Mouse (Mus musculus): ENCODE measurements at regions not wholly inside any gene's neighbourhood (a gene's known extent, or its start where the extent isn't known, plus 50 kb on each side); places are given as distances from the start of the nearest gene placed in this dataset.

- DNase-seq (ENCODE audit: extremely low spot score, low spot score), result no peak
These were observed 137.2 kb downstream of the Gm815 start for GRCm38 (mm10) chr19:27022917-27023316.

- no peak for DNase-seq (ENCODE audit: extremely low spot score, low spot score)
These were observed 143.2 kb downstream of the Gm815 start for GRCm38 (mm10) chr19:27028834-27029233.

GRCm38 (mm10) chr19:27031030-27031700 lies 145.5 kb downstream of the Gm815 start:
- no peak for DNase-seq (ENCODE audit: extremely low spot score, low spot score)

- DNase-seq (ENCODE audit: extremely low spot score, low spot score), result no peak
These were observed 146.9 kb downstream of the Gm815 start for GRCm38 (mm10) chr19:27032621-27033020.

- DNase-seq (ENCODE audit: extremely low spot score, low spot score), result peak; percentile 24
These were observed 152.6 kb downstream of the Gm815 start for GRCm38 (mm10) chr19:27038298-27038697.

GRCm38 (mm10) chr19:27040321-27041025 lies 154.8 kb downstream of the Gm815 start:
- DNase-seq (ENCODE audit: extremely low spot score, low spot score), result no peak

- no peak for DNase-seq (ENCODE audit: extremely low spot score, low spot score)
These were observed 149.7 kb upstream of the Vldlr start for GRCm38 (mm10) chr19:27066449-27067181.

- no peak for DNase-seq (ENCODE audit: extremely low spot score, low spot score)
These were observed 143.0 kb upstream of the Vldlr start for GRCm38 (mm10) chr19:27073281-27073680.

GRCm38 (mm10) chr19:27075019-27075418 lies 141.3 kb upstream of the Vldlr start:
- no peak for DNase-seq (ENCODE audit: extremely low spot score, low spot score)

GRCm38 (mm10) chr19:27076920-27077512 lies 139.3 kb upstream of the Vldlr start:
- no peak for DNase-seq (ENCODE audit: extremely low spot score, low spot score)

- no peak for DNase-seq (ENCODE audit: extremely low spot score, low spot score)
These were observed 128.9 kb upstream of the Vldlr start for GRCm38 (mm10) chr19:27087344-27087743.

- no peak for DNase-seq (ENCODE audit: extremely low spot score, low spot score)
These were observed 128.5 kb upstream of the Vldlr start for GRCm38 (mm10) chr19:27087833-27088232.

- DNase-seq (ENCODE audit: extremely low spot score, low spot score), result no peak
These were observed 127.2 kb upstream of the Vldlr start for GRCm38 (mm10) chr19:27089099-27089498.

GRCm38 (mm10) chr19:27091603-27092002 lies 124.7 kb upstream of the Vldlr start:
- DNase-seq (ENCODE audit: extremely low spot score, low spot score), result no peak

GRCm38 (mm10) chr19:27094777-27095478 lies 121.4 kb upstream of the Vldlr start:
- no peak for DNase-seq (ENCODE audit: extremely low spot score, low spot score)

- no peak for DNase-seq (ENCODE audit: extremely low spot score, low spot score)
These were observed 116.4 kb upstream of the Vldlr start for GRCm38 (mm10) chr19:27099921-27100320.

GRCm38 (mm10) chr19:27110437-27110836 lies 105.8 kb upstream of the Vldlr start:
- DNase-seq (ENCODE audit: extremely low spot score, low spot score), result no peak

GRCm38 (mm10) chr19:27120876-27121275 lies 95.4 kb upstream of the Vldlr start:
- no peak for DNase-seq (ENCODE audit: extremely low spot score, low spot score)

GRCm38 (mm10) chr19:27122348-27122747 lies 93.9 kb upstream of the Vldlr start:
- DNase-seq (ENCODE audit: extremely low spot score, low spot score), result no peak

GRCm38 (mm10) chr19:27123334-27123733 lies 93.0 kb upstream of the Vldlr start:
- no peak for DNase-seq (ENCODE audit: extremely low spot score, low spot score)

- DNase-seq (ENCODE audit: extremely low spot score, low spot score), result peak; percentile 16
These were observed 92.3 kb upstream of the Vldlr start for GRCm38 (mm10) chr19:27123806-27124469.
